Mouse (Mus musculus) megakaryocyte, embryonic 14.5 days (primary cell): ENCODE results near the gene Tyk2.

Source experiments
- FLI1 ChIP-seq: IDR thresholded peaks from 2 replicates; pipeline ENCODE4 v1.6.1; 2012; ENCODE audit warnings: low read length, inconsistent platforms, mixed read lengths
- GATA1 ChIP-seq: IDR thresholded peaks from 3 replicates; pipeline ENCODE4 v1.6.1; 2012; ENCODE audit warnings: mixed read lengths, low read length, inconsistent platforms, borderline replicate concordance

- TF ChIP-seq FLI1 = no peak
- no peak for TF ChIP-seq GATA1
These were observed 17.3 kb downstream of the Tyk2 start for GRCm38 (mm10) chr9:21113751-21114150.
